Mouse (Mus musculus) neural tube, embryonic 13.5 days (tissue): Measurements from ENCODE around the gene Hoxc10. TPM values are rescaled to one million over a fixed set of nuclear protein-coding genes. Genes with fewer than 3 reads are reported as not detected.

Experiments
- ATAC-seq: fragments of 200-750 bp; cut with Nextera tagmentation; 2 replicates; pipeline ENCODE4 v1.8.0; 2017; ENCODE audit warnings: low read depth, mild to moderate bottlenecking, moderate TSS enrichment, moderate library complexity
- H3K27ac ChIP-seq: fragments of 300-500 bp; sonication (generic); replicated peaks from 2 replicates; pipeline ENCODE4 v1.5.1; 2015; ENCODE audit warnings: moderate library complexity, mild to moderate bottlenecking, inconsistent platforms
- H3K27me3 ChIP-seq: fragments of 300-500 bp; sonication (generic); 2 replicates; pipeline ENCODE4 v1.6.1; 2015; ENCODE audit warnings: mild to moderate bottlenecking, inconsistent platforms
- H3K36me3 ChIP-seq: fragments of 300-500 bp; sonication (generic); 2 replicates; pipeline ENCODE4 v1.6.1; 2015; ENCODE audit warnings: mild to moderate bottlenecking, inconsistent platforms
- H3K4me1 ChIP-seq: fragments of 300-500 bp; sonication (generic); replicated peaks from 2 replicates; pipeline ENCODE4 v1.6.1; 2015; ENCODE audit warnings: inconsistent platforms
- H3K4me2 ChIP-seq: fragments of 300-500 bp; sonication (generic); 2 replicates; pipeline ENCODE4 v1.6.1; 2015; ENCODE audit warnings: inconsistent platforms, mild to moderate bottlenecking, moderate library complexity
- H3K4me3 ChIP-seq: fragments of 300-500 bp; sonication (generic); 2 replicates; pipeline ENCODE4 v1.5.1; 2015; ENCODE audit warnings: mild to moderate bottlenecking, inconsistent platforms
- H3K9ac ChIP-seq: fragments of 300-500 bp; sonication (generic); 2 replicates; pipeline ENCODE4 v1.6.1; 2015; ENCODE audit warnings: moderate library complexity, mild to moderate bottlenecking, inconsistent platforms
- H3K9me3 ChIP-seq: fragments of 300-500 bp; sonication (generic); 2 replicates; pipeline ENCODE4 v1.6.1; 2016; ENCODE audit warnings: inconsistent platforms
- WGBS: fragments of 180-500 bp; shearing (Covaris S2); methylation state at CpG from one replicate; pipeline ENCODE4 v1.1.7; 2015; 5-methylcytosine and 5-hydroxymethylcytosine counted together
- polyA plus RNA-seq: library from polyadenylated mRNA; unstranded; fragments of >200 nt; fragmentation: Nextera tagmentation; extraction: Ambion mirVana; gene quantifications from 2 replicates; pipeline ENCODE4 v1.2.1, GENCODE M21; 2015

The Hoxc10 gene
- polyA plus RNA-seq, 1 experiment from 2014 or later: 92.4 TPM

DNA sequence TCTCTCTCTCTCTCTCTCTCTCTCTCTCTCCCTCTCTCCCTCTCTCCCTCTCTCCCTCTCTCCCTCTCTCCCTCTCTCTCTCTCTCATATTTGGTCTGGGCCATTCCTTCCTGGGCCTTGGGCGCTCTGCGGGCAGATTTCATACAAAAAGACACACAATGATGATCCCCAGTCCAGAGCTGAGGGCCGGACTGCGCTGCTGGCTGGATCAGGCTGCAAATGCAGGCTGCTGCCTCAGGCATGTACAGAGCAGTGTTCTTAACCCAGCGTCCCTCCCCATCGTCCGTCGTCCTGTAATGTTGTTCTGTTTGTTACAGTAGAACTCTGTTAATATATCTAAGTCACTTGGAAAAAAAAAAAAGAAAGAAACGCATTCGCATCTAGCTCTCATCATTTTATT, 17.9 kb downstream of the Hoxc10 start:
- WGBS: 2% methylated on average over 10 of the region's 10 CpGs
- Histone ChIP-seq H3K36me3 (no peaks in the 10 kb centered on the region), H3K4me3 (peak overlapping the region; percentile 90), H3K27me3 (peaks cover 17% of the 10 kb centered on the region), H3K27ac (peak overlapping the region; percentile 99), H3K4me2 (peak overlapping the region; percentile 91), H3K9ac (peak overlapping the region; percentile 100), H3K4me1 (peaks cover 79% of the 10 kb centered on the region), H3K9me3 (no peaks in the 10 kb centered on the region)
- no peak for ATAC-seq

DNA sequence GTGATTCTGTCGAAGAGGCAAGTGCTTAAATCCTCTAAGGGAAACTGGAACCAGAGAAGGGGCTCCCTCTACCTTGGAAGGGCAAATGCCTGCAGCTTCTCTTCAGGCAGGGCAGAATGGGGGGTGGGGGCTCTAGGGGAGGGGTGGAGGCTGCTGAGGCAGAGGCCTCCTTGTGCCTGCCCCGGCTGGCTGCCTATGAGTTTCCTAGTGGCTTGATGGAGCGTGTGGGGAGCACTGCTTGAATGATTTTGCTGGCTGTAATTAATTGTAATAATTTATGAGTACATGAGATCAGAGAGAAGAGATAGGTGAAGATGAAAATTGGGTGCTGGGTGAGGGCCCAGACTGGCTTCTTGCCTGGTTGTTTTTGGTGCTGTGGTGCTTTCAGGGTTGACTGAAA, 18.3 kb downstream of the Hoxc10 start:
- H3K36me3 ChIP-seq: no peaks in the 10 kb centered on the region
- peaks cover 79% of the 10 kb centered on the region for H3K4me1 ChIP-seq
- H3K4me3 ChIP-seq: peak overlapping the region; percentile 90
- H3K4me2 ChIP-seq: peak overlapping the region; percentile 91
- H3K9ac ChIP-seq: peak overlapping the region; percentile 100
- no peaks in the 10 kb centered on the region for H3K9me3 ChIP-seq
- peak overlapping the region; percentile 99 for H3K27ac ChIP-seq
- WGBS: 5% methylated on average over 3 of the region's 3 CpGs
- no peak for ATAC-seq
- peaks cover 17% of the 10 kb centered on the region for H3K27me3 ChIP-seq

DNA sequence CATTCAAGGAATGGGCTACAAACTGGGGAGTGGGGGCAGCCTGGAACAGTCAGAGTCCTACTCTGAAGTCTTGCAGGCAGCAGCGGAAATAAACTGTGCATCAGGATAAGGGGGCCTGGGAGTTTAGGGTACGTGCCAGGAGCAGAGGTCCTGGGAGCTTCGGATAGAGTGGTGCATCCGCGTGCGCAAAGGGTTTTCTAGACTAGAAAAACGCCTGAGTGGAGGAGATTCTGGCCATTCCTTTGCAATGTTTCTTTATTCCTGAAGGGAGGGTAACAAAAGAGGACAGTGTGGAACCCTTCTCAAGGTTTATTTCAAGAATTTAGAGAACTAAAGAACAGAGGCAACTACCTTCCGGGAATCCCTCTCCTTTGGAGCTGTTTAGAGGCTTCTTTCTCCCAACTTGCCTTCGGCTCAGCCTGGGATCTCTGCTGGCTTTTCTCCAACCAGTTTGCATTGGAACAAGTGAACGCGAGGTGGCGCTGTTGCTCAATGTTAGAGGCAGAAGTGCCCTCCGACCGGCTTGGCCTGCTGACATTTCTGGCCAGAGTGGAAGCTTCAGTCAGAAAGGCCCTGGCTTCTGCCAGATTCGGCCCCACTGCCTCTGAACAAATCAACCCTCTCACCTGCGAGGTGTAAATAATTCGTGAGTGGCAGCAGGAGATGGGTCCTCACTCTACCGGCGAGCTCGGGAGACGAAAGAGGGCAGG, 20.7 kb downstream of the Hoxc10 start:
- peak overlapping the region; percentile 91 for H3K4me2 ChIP-seq
- no peaks in the 10 kb centered on the region for H3K36me3 ChIP-seq
- peaks cover 95% of the 10 kb centered on the region for H3K4me1 ChIP-seq
- peak; percentile 21 for ATAC-seq
- H3K9me3 ChIP-seq: no peaks in the 10 kb centered on the region
- H3K27me3 ChIP-seq: peaks cover 17% of the 10 kb centered on the region
- H3K27ac ChIP-seq: peak overlapping the region; percentile 99
- 4% methylated on average over 21 of the region's 21 CpGs for WGBS
- H3K4me3 ChIP-seq: peak overlapping the region; percentile 90
- peak overlapping the region; percentile 100 for H3K9ac ChIP-seq

DNA sequence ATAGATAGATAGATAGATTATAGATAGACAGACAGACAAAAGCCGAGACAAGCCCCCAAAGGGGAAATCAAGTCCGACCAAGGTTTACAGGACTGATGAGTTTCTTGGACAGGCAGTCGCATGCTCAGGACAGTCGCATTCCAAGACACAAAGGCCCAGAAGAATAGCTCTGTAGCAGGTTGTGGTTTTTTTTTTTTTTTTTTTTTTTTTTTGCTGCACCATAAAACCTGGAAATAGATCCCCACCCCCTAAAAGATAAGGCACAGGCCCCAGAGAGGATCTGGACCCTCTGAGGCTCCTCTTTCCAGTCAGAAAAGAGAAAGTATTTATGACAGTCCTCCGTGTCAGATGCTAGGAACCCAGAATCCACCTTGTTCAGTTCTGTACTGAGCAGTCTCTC, 21.5 kb downstream of the Hoxc10 start:
- peak overlapping the region; percentile 100 for H3K9ac ChIP-seq
- peaks cover 98% of the 10 kb centered on the region for H3K4me1 ChIP-seq
- peak overlapping the region; percentile 91 for H3K4me2 ChIP-seq
- H3K9me3 ChIP-seq: no peaks in the 10 kb centered on the region
- H3K4me3 ChIP-seq: peak overlapping the region; percentile 90
- 28% methylated on average over 5 of the region's 5 CpGs for WGBS
- peak overlapping the region; percentile 99 for H3K27ac ChIP-seq
- ATAC-seq: no peak
- H3K27me3 ChIP-seq: peaks cover 17% of the 10 kb centered on the region
- no peaks in the 10 kb centered on the region for H3K36me3 ChIP-seq

DNA sequence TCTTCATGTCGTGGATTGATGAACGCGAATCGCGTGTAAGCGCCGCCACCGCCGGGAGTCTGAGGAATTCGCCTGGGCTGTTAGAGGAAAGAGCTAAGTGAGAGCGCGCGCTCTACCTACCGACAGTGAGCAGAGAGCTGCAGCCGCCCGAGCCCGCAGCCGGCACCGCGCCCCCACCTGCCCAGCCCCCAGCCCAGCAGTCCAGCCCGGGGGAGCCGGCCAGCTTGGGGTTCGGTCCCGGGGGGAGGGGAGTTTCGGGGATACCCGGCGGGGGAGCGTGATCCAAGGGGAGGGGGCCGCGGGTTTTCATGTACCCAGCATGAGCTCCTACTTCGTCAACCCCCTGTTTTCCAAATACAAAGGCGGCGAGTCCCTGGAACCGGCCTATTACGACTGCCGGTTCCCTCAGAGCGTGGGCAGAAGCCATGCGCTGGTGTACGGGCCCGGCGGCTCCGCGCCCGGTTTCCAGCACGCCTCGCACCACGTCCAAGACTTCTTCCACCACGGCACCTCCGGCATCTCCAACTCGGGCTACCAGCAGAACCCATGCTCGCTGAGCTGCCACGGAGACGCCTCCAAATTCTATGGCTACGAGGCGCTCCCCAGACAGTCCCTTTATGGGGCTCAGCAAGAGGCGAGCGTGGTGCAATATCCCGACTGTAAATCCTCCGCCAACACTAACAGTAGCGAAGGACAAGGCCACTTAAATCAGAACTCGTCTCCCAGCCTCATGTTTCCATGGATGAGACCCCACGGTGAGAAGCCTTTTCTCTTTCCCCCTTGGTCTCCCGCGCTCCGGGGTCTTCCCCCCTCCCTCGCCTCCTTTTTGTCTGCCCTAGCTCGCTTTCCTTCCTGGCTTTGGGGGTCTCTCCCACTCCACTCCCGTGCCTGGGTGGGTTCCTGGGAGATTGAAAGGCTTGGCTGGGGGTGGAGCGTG, 24.1 kb downstream of the Hoxc10 start, which contains the start of gene Hoxc8:
Hoxc8 (plus strand) TSS at position 147 of the 937 bp plus-strand sequence.
- Histone ChIP-seq H3K27me3 (peaks cover 14% of the 10 kb centered on the region), H3K4me2 (peak within 1 kb of the TSS; percentile 91), H3K9ac (peak within 1 kb of the TSS; percentile 100), H3K4me3 (peak within 1 kb of the TSS; percentile 60), H3K27ac (peak within 1 kb of the TSS; percentile 99), H3K4me1 (peaks cover 89% of the 10 kb centered on the region), H3K36me3 (no peaks in the 10 kb centered on the region), H3K9me3 (no peaks in the 10 kb centered on the region)
- peak; percentile 54 for ATAC-seq
- WGBS: under 1% methylated on average over 60 of the region's 69 CpGs

DNA sequence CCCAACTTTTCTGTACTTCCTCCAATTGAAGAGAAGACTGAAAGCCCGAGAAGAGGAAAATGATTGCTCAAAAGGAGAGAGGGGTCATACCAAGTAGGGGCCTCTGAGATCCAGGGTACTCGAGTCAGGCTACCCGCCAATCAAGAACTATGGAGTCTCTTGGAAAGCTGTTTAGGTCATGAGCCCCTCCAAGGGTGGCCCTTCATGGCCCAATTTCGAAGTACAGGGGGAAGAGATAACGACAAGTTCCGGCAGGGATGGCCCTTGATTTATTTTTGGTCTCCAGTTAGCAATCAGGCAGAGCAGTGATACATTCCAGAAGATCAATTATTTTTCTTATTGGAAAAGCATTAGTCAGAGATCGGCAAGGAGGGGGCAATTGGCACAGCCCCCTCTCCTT, 25.2 kb downstream of the Hoxc10 start:
- H3K9ac ChIP-seq: peak overlapping the region; percentile 100
- no peak for ATAC-seq
- whole genome bisulfite sequencing: 3% methylated on average over 7 of the region's 7 CpGs
- H3K36me3 ChIP-seq: no peaks in the 10 kb centered on the region
- H3K4me2 ChIP-seq: peak overlapping the region; percentile 91
- 0 out of 2 replicates have a peak, but pooled peaks cover 3% of the 10 kb centered on the region for H3K27me3 ChIP-seq
- no peaks in the 10 kb centered on the region for H3K9me3 ChIP-seq
- H3K4me3 ChIP-seq: peak overlapping the region; percentile 60
- peak overlapping the region; percentile 99 for H3K27ac ChIP-seq
- peaks cover 89% of the 10 kb centered on the region for H3K4me1 ChIP-seq

DNA sequence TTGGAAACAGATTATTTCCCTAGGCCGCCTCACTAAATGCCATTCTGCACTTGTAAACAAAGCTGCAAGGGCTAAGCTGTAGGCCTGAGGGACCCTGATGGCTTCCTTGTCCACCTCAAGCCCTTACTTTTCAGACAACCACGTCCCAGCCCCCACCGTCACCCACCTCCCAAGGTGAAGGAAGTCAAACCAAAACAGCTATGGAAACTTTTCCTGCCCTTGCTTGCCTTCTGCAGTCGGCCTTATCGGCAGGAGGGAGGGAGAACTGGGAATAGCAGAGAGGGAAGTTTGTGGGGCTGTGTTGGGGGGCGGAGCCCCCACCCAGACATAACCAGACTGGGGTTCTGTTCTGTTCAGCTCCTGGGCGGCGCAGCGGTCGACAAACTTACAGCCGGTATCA, 25.6 kb downstream of the Hoxc10 start:
- Histone ChIP-seq H3K4me1 (peaks cover 88% of the 10 kb centered on the region), H3K27ac (peak overlapping the region; percentile 99), H3K9me3 (no peaks in the 10 kb centered on the region), H3K4me2 (peak overlapping the region; percentile 91), H3K9ac (peak overlapping the region; percentile 100), H3K36me3 (no peaks in the 10 kb centered on the region), H3K4me3 (peak overlapping the region; percentile 60), H3K27me3 (no peaks in the 10 kb centered on the region)
- no peak for ATAC-seq
- 3% methylated on average over 11 of the region's 11 CpGs for WGBS

DNA sequence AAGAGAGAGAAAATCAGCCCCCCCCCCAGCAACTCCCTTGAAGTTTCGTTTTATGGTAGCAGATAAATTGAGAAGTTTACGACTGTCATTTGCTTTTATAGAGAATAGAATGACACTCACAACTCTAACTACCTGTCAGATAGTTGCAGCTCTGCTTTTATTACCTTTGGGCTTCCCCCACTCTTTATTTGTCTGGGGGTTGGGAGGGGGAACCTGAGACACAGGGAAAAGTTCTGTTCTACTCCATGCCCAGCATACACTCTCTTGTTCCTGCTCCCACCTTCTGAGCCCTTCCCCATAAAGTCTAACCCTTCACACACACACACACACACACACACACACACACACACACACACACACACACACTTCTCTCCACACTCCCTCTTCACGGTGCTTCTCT, 26.3 kb downstream of the Hoxc10 start:
- Histone ChIP-seq H3K4me2 (peak overlapping the region; percentile 91), H3K27ac (peak overlapping the region; percentile 99), H3K9me3 (no peaks in the 10 kb centered on the region), H3K4me3 (peak overlapping the region; percentile 60), H3K9ac (peak overlapping the region; percentile 100), H3K36me3 (no peaks in the 10 kb centered on the region), H3K27me3 (no peaks in the 10 kb centered on the region), H3K4me1 (peaks cover 88% of the 10 kb centered on the region)
- WGBS: 6% methylated on average over 3 of the region's 3 CpGs
- no peak for ATAC-seq

DNA sequence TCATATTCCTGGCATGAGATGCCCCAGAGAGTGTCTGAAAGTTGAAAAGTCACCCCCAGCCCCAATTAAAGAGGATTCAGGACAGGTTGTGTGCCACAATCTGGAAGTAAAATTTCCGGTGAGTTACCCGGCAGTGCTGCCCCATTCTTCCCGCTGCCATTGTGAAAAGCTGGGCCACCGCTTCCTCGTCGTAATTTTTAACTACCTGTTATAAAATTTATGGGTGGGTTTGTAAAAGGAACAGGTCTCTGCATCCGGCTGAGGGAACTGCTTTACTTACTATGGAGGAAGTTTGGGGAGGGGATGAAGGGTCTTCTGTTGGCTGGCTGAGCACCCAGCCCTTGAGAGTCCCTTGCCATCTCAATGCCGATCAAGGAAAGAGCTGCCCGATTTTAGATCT, 30.0 kb downstream of the Hoxc10 start:
- H3K27me3 ChIP-seq: no peaks in the 10 kb centered on the region
- peak overlapping the region; percentile 100 for H3K27ac ChIP-seq
- peak overlapping the region; percentile 78 for H3K4me3 ChIP-seq
- peaks cover 81% of the 10 kb centered on the region for H3K4me1 ChIP-seq
- peak overlapping the region; percentile 99 for H3K9ac ChIP-seq
- H3K4me2 ChIP-seq: peak overlapping the region; percentile 91
- H3K9me3 ChIP-seq: no peaks in the 10 kb centered on the region
- ATAC-seq: no peak
- no peaks in the 10 kb centered on the region for H3K36me3 ChIP-seq
- WGBS: 3% methylated on average over 9 of the region's 9 CpGs

DNA sequence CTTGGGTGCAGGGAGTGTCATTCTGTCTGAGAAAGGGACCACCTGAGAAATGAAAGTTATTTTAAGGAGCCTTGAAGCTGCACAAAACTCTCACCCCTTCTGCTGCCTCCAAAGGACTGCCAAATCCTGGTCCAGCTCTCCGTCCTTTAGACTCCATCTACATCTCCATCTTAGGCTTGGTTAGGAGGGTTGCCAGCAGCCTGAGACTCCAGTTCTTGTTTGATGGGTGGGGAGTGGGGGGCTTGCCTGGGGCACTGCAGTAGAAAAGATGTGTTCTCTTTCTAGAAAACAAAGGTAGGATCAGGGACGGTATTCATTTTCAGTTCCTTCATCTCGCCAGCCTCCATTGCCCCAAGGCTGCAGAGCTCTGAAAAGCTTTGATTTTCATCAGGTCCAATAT, 30.8 kb downstream of the Hoxc10 start:
- no peak for ATAC-seq
- H3K27ac ChIP-seq: peak overlapping the region; percentile 100
- peaks cover 81% of the 10 kb centered on the region for H3K4me1 ChIP-seq
- WGBS: 3% methylated on average over 3 of the region's 3 CpGs
- H3K9me3 ChIP-seq: no peaks in the 10 kb centered on the region
- peak overlapping the region; percentile 99 for H3K9ac ChIP-seq
- H3K4me2 ChIP-seq: peak overlapping the region; percentile 91
- no peaks in the 10 kb centered on the region for H3K36me3 ChIP-seq
- H3K27me3 ChIP-seq: no peaks in the 10 kb centered on the region
- H3K4me3 ChIP-seq: peak overlapping the region; percentile 78

DNA sequence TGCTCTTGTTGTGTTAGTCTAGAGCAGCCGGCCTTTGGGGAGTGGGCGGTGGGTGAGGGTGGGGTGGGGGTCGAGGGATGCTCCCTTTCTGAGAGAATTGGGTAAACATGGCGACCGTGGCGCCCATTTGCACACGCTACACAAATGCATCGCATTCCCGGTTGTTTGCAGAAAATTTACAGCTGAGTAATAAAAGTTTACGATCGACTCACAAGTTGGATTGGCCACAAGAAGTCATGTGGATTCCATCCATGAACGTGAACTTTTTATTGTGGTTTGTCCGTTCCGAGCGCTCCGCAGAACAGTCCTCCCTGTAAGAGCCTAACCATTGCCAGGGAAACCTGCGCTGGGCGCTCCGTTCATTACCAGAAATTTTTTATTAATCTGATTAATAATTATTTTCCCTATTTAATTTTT, 31.4 kb downstream of the Hoxc10 start, which contains the start of gene Hoxc6:
Hoxc6 (plus strand) TSS at position 319 of the 417 bp plus-strand sequence.
- no peaks in the 10 kb centered on the region for H3K9me3 ChIP-seq
- peaks cover 81% of the 10 kb centered on the region for H3K4me1 ChIP-seq
- ATAC-seq: peak; percentile 42
- no peaks in the 10 kb centered on the region for H3K27me3 ChIP-seq
- H3K4me2 ChIP-seq: peak within 1 kb of the TSS; percentile 91
- H3K27ac ChIP-seq: peak within 1 kb of the TSS; percentile 100
- no peaks in the 10 kb centered on the region for H3K36me3 ChIP-seq
- H3K4me3 ChIP-seq: peak within 1 kb of the TSS; percentile 78
- under 1% methylated on average over 19 of the region's 19 CpGs for WGBS
- peak within 1 kb of the TSS; percentile 99 for H3K9ac ChIP-seq
